Mouse (Mus musculus) bone marrow, adult 2 months (tissue): ENCODE results near the gene Dna2.

ENCODE experiments used
- CTCF ChIP-seq: fragments of 200-500 bp; IDR thresholded peaks from 2 replicates; pipeline ENCODE4 v1.5.1; 2011; ENCODE audit warnings: low read length, control low read depth; ENCODE audit not compliant: control insufficient read depth, insufficient read depth
- POLR2A ChIP-seq: fragments of 200-500 bp; IDR thresholded peaks from 2 replicates; pipeline ENCODE4 v1.6.1; 2011; ENCODE audit warnings: low read depth, mild to moderate bottlenecking, control low read depth, low read length, borderline replicate concordance; ENCODE audit not compliant: control insufficient read depth

GRCm38 (mm10) chr10:62906336-62906735 lies 40.5 kb upstream of the Dna2 start:
- no peak for TF ChIP-seq POLR2A
- TF ChIP-seq CTCF: no peak
